Mouse (Mus musculus) intestine, embryonic 16.5 days (tissue): ENCODE results near the gene Acadl. TPM values are rescaled to one million over a fixed set of nuclear protein-coding genes. Genes with fewer than 3 reads are reported as not detected.

ENCODE experiments used
- ATAC-seq: fragments of 200-750 bp; cut with Nextera tagmentation; 2 replicates; pipeline ENCODE4 v1.8.0; 2017; ENCODE audit warnings: moderate TSS enrichment, moderate library complexity
- H3K27ac ChIP-seq: fragments of 300-500 bp; sonication (generic); 2 replicates; pipeline ENCODE4 v1.5.1; 2014; ENCODE audit warnings: mild to moderate bottlenecking, low read length
- H3K27me3 ChIP-seq: fragments of 300-500 bp; sonication (generic); replicated peaks from 2 replicates; pipeline ENCODE4 v1.6.1; 2014; ENCODE audit warnings: low read length, control low read depth, mixed read lengths; ENCODE audit not compliant: control insufficient read depth, insufficient read depth
- H3K36me3 ChIP-seq: fragments of 300-500 bp; sonication (generic); 2 replicates; pipeline ENCODE4 v1.6.1; 2014; ENCODE audit warnings: low read length, control low read depth; ENCODE audit not compliant: control insufficient read depth, insufficient read depth
- H3K4me1 ChIP-seq: fragments of 300-500 bp; sonication (generic); 2 replicates; pipeline ENCODE4 v1.6.1; 2014; ENCODE audit warnings: low read length, control low read depth, mixed read lengths; ENCODE audit not compliant: control insufficient read depth, insufficient read depth
- H3K4me2 ChIP-seq: fragments of 300-500 bp; sonication (generic); 2 replicates; pipeline ENCODE4 v1.6.1; 2014; ENCODE audit warnings: low read depth, low read length, control low read depth
- H3K4me3 ChIP-seq: fragments of 300-500 bp; sonication (generic); 2 replicates; pipeline ENCODE4 v1.5.1; 2014; ENCODE audit warnings: mild to moderate bottlenecking, low read length
- H3K9ac ChIP-seq: fragments of 300-500 bp; sonication (generic); 2 replicates; pipeline ENCODE4 v1.6.1; 2014; ENCODE audit warnings: low read depth, low read length
- H3K9me3 ChIP-seq: fragments of 300-500 bp; sonication (generic); 2 replicates; pipeline ENCODE4 v1.6.1; 2016; ENCODE audit warnings: low read length, control low read depth; ENCODE audit not compliant: control insufficient read depth
- WGBS: fragments of 180-500 bp; shearing (Covaris S2); extraction: QIAGEN DNeasy Blood & Tissue Kit; methylation state at CpG from one replicate; pipeline ENCODE4 v1.1.7; 2014; 5-methylcytosine and 5-hydroxymethylcytosine counted together
- polyA plus RNA-seq: library from polyadenylated mRNA; unstranded; fragments of >200 nt; fragmentation: Nextera tagmentation; extraction: Ambion mirVana; gene quantifications from 2 replicates; pipeline ENCODE4 v1.2.1, GENCODE M21; 2015

Acadl gene
- polyA plus RNA-seq, 1 experiment from 2014 or later: 309 TPM

DNA sequence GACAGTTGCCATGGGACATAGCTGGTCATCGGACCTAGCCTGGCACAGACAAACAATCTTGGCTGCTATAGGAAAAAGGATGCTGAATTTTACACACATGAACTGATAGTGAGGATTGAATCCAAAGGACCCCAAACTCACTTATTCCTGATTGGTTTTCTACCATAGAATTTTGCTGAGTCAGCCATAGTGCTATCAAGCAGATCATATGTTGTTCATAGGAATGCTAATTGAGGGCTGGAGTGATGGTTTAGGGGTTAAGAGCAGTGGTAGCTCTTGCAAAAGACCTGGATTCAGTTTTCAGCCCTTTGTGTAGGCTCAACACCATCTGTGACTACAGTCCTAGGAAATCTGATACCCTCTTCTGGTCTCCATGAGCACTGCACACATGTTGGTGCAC, 24.1 kb upstream of the Acadl start:
- no peaks in the 10 kb centered on the region for H3K4me1 ChIP-seq
- no peak overlapping the region for H3K27ac ChIP-seq
- WGBS: 87% methylated on average over 1 of the region's 1 CpGs
- no peaks in the 10 kb centered on the region for H3K27me3 ChIP-seq
- H3K4me3 ChIP-seq: no peak overlapping the region
- ATAC-seq: no peak
- no peaks in the 10 kb centered on the region for H3K9me3 ChIP-seq
- H3K36me3 ChIP-seq: no peaks in the 10 kb centered on the region
- H3K4me2 ChIP-seq: no peak overlapping the region
- no peak overlapping the region for H3K9ac ChIP-seq

DNA sequence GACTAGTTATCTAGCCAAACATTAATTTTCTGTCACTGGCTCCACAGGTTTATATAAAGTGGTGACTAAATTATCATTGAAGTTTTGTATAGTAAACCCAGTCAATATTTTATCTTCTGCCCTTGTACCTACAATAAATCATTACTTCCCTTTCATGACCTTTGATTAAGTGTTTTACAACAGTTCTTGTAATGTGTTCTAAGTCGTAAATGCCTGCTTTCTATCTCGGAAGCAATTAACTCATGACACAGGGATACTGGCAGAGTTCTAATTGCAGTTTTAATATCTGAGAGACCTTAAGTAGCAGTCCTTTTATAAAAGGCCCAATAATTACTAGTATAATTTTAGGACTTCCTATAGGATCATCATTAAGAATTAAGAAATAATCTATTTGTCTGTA, 17.1 kb upstream of the Acadl start:
- no peaks in the 10 kb centered on the region for H3K9me3 ChIP-seq
- 55% methylated on average over 2 of the region's 2 CpGs for WGBS
- ATAC-seq: peak; percentile 77
- no peak overlapping the region for H3K4me3 ChIP-seq
- H3K9ac ChIP-seq: no peak overlapping the region
- no peak overlapping the region for H3K4me2 ChIP-seq
- H3K27me3 ChIP-seq: no peaks in the 10 kb centered on the region
- no peak overlapping the region for H3K27ac ChIP-seq
- H3K36me3 ChIP-seq: no peaks in the 10 kb centered on the region
- H3K4me1 ChIP-seq: no peaks in the 10 kb centered on the region

DNA sequence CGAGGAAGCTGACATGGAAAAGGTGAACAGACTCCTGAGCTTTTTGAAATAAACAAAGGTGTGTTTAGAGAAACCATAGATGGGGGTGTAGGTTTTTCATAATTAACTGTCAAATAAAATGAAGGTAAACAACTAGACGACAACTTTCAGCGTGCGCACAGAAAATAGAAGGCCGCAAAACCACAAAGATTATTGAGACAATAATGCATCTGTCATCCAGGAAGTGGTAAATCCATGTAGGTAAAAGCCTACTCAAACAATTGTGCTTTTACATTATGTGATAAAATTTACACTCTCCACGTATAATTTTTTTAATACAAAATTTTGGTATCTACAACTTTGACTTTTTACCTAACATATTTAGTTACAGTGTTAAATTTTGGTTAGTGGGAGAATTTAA, 11.7 kb upstream of the Acadl start:
- 88% methylated on average over 6 of the region's 6 CpGs for WGBS
- no peak overlapping the region for H3K4me3 ChIP-seq
- H3K9ac ChIP-seq: no peak overlapping the region
- H3K4me2 ChIP-seq: no peak overlapping the region
- no peaks in the 10 kb centered on the region for H3K27me3 ChIP-seq
- no peak for ATAC-seq
- H3K27ac ChIP-seq: no peak overlapping the region
- no peaks in the 10 kb centered on the region for H3K4me1 ChIP-seq
- no peaks in the 10 kb centered on the region for H3K9me3 ChIP-seq
- H3K36me3 ChIP-seq: no peaks in the 10 kb centered on the region

DNA sequence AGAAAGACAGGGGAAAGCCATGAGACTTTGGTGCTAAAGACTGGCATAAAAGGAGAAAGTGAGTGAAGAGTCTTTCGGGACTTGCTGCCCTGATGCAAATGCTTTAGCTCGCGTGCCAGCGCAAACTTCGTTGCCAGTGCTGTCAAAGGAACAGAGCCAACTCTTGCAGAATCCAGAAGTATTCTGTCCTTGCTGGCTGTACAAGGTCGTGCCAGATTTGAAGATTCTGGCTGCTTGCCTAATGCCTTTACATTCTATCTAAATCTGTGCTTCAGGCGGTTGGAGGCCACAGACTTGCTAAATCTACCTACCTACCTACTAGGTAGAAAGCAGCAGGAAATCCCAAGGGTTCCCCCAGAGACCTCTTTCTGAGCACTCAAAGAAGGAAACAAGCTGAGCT, 8.5 kb upstream of the Acadl start:
- H3K27ac ChIP-seq: no peak overlapping the region
- no peak overlapping the region for H3K9ac ChIP-seq
- no peaks in the 10 kb centered on the region for H3K27me3 ChIP-seq
- ATAC-seq: no peak
- no peak overlapping the region for H3K4me3 ChIP-seq
- 63% methylated on average over 7 of the region's 7 CpGs for WGBS
- H3K36me3 ChIP-seq: no peaks in the 10 kb centered on the region
- no peak overlapping the region for H3K4me2 ChIP-seq
- no peaks in the 10 kb centered on the region; the same call in 1 of the 2 replicates for H3K4me1 ChIP-seq
- H3K9me3 ChIP-seq: no peaks in the 10 kb centered on the region

DNA sequence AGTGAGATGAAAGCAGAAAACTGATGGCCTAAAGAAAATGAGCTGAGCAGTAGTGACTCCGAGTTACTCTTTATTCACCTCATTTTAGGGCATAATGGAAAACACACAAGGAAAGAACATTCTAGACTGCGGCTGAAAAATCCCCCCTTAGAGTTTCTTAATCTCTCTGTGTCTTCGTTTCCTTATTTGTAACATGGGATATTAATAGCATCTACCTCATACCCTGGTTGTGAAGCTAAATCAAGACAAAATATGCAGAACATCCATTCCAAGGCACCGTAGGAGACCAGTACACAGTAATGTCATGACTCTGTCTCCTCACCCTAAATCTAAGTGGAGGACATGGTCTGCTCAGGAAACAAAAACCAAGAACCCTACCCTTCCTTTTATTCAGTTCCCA, 2.6 kb upstream of the Acadl start:
- 78% methylated on average over 4 of the region's 4 CpGs for WGBS
- no peak overlapping the region for H3K4me2 ChIP-seq

DNA sequence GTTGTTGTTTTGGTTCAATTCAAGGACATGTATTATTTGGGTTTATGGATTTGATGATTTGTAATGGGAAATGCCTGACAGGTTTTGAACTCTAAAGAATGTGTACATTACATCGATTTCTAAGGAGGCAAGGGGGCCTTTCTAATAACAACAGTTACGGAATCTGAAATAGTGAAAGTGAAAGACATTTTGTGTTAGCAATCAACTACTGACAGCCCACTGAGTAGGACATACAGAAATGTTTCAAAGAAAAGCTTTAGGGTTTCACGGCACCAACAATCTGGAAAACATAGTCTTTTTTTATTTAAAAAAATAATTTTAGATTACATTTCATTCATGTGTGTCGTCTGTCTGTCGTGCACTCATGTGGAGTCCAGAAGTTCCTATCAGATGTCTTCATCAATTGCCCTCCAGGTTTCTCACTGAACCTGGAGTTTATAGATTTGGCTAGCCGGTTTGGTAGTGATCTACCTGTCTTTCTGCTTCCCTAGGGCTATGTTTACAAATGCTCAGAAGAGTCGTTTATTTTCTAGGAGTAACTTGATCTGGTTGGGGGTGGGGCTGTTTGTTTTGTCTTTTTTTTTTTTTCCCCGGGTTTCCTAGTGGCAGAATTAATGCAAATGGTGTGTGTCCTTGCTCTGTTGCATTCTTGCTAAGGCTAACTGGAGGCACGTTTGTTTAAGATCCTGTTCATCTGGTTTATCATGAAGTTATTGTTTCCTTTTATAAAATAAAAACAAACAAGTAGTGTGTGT, 841 bp upstream of the Acadl start:
- Histone ChIP-seq H3K9me3 (peaks cover 6% of the 10 kb centered on the region), H3K4me2 (peak overlapping the region; percentile 44), H3K9ac (no peak overlapping the region), H3K27ac (peak overlapping the region; percentile 40), H3K36me3 (peaks cover 5% of the 10 kb centered on the region), H3K27me3 (no peaks in the 10 kb centered on the region), H3K4me1 (peaks cover 16% of the 10 kb centered on the region), H3K4me3 (peak overlapping the region; percentile 35)
- WGBS: 10% methylated on average over 9 of the region's 9 CpGs
- no peak for ATAC-seq

More for the DNA sequence above, 2.6 kb upstream of the Acadl start:
- Histone ChIP-seq H3K36me3 (no peaks in the 10 kb centered on the region), H3K4me3 (no peak overlapping the region), H3K4me1 (peaks cover 16% of the 10 kb centered on the region), H3K27ac (peak overlapping the region; percentile 1; the same call in 1 of the 2 replicates), H3K9me3 (no peaks in the 10 kb centered on the region), H3K27me3 (no peaks in the 10 kb centered on the region), H3K9ac (no peak overlapping the region)
- no peak for ATAC-seq

DNA sequence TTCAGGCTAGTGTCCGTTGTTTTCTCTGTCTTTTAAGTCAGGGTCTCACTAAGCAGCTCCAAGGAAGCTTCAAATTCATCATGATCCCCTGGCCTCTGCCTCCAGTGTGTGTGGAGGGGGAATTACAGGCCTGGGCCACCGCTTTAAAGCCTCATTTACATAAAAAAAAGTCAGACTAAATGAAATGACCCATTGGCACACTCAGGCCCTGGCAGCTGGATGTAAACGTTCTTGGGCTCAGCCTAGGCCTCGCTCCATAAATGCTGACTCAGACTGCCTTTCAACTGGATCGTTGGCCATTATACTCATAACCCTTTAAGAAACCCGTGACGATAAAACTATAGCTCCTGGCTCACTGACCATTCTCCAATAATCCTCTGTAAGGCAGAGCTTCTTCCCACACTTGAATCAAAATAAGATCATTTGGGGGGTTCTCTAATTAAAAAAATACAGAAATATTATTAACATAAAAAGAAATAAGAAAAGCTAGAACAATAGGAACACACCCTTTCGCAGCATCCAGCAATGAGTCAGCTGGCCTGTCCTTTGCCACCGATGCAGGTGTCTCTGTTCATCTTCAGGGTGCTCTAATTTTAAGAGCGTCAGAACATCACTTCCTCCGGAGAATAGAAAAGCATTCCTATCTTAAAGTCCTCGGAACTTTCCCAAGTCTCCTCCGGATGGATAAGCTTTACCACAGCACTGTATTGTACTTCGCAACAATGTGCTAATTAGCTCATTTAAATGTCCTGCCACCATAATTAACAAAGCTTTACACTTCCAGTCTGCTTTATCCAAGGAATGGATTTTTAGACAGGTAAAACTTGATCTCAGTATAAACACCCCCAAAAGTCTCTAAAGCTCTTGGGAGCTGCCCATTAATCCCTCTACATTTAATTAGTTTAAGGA, 1.1 kb downstream of the Acadl start:
- peak overlapping the region; percentile 58 for H3K4me2 ChIP-seq
- H3K4me1 ChIP-seq: peaks cover 16% of the 10 kb centered on the region
- peaks cover 17% of the 10 kb centered on the region for H3K36me3 ChIP-seq
- no peak for ATAC-seq
- peak overlapping the region; percentile 86 for H3K4me3 ChIP-seq
- 21% methylated on average over 14 of the region's 14 CpGs for WGBS
- peaks cover 13% of the 10 kb centered on the region for H3K9me3 ChIP-seq
- H3K27ac ChIP-seq: peak overlapping the region; percentile 97
- H3K9ac ChIP-seq: peak overlapping the region; percentile 96; the same call in 1 of the 2 replicates
- no peaks in the 10 kb centered on the region for H3K27me3 ChIP-seq

DNA sequence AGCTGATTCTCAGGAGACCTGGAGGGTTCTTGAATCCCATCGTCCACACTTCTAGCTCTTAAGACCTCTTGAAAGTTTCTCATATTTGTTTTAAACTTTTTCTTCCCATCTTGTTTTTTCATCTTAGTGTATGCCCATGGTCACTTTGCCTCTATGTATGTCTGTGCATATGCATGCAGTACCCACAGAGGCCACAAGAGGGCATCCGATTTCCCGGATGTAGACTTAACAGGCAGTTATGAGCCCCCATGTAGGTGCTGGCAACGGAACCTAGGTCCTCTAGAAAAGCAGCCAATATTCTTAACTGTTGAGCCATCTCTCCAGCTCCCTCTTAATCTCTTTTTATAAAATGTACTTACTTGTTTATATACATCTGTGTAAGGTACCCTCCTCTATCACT, 15.6 kb downstream of the Acadl start:
- H3K4me1 ChIP-seq: no peaks in the 10 kb centered on the region
- H3K36me3 ChIP-seq: peaks cover 31% of the 10 kb centered on the region
- ATAC-seq: no peak
- 94% methylated on average over 4 of the region's 4 CpGs for WGBS
- H3K4me3 ChIP-seq: no peak overlapping the region
- no peak overlapping the region for H3K9ac ChIP-seq
- no peak overlapping the region for H3K4me2 ChIP-seq
- H3K27me3 ChIP-seq: no peaks in the 10 kb centered on the region
- peaks cover 5% of the 10 kb centered on the region for H3K9me3 ChIP-seq
- no peak overlapping the region for H3K27ac ChIP-seq

DNA sequence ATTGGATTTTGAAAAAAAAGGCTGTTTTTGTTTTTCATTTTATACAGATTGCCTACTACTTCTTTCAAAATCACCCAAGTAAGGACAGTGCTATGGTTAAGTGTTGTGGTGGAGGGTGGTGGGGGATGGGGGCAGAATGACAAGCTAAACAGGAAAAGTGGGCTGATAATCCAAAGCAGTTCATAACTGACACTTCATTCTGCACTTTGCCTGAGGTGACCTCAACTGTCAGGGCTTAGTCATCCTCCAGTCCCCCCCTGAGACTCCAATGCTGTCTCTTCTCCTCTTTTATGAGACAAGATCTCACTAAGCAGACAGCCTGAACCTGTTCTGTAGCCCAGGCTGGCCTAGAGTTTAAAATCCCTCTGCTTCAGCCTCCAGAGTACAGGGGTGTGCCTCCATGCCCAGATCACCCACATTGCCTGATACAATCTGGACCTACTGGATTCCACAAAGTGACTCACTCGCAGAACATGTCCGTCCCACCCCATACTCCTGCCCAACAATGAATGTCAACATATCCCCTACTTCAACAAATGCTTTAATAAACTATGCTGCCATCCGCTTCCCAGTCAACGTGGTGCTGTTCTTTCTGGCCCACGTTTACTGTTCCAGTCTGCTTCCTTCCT, 17.3 kb downstream of the Acadl start:
- Histone ChIP-seq H3K27me3 (no peaks in the 10 kb centered on the region), H3K9me3 (peaks cover 5% of the 10 kb centered on the region), H3K27ac (no peak overlapping the region), H3K4me1 (no peaks in the 10 kb centered on the region), H3K36me3 (peaks cover 23% of the 10 kb centered on the region), H3K9ac (no peak overlapping the region), H3K4me2 (no peak overlapping the region), H3K4me3 (no peak overlapping the region)
- WGBS: 85% methylated on average over 5 of the region's 5 CpGs
- peak; percentile 56; the same call in 1 of the 2 replicates for ATAC-seq
